8 mouse cellular contexts compared by ENCODE assay signal in the genomic region with DNA sequence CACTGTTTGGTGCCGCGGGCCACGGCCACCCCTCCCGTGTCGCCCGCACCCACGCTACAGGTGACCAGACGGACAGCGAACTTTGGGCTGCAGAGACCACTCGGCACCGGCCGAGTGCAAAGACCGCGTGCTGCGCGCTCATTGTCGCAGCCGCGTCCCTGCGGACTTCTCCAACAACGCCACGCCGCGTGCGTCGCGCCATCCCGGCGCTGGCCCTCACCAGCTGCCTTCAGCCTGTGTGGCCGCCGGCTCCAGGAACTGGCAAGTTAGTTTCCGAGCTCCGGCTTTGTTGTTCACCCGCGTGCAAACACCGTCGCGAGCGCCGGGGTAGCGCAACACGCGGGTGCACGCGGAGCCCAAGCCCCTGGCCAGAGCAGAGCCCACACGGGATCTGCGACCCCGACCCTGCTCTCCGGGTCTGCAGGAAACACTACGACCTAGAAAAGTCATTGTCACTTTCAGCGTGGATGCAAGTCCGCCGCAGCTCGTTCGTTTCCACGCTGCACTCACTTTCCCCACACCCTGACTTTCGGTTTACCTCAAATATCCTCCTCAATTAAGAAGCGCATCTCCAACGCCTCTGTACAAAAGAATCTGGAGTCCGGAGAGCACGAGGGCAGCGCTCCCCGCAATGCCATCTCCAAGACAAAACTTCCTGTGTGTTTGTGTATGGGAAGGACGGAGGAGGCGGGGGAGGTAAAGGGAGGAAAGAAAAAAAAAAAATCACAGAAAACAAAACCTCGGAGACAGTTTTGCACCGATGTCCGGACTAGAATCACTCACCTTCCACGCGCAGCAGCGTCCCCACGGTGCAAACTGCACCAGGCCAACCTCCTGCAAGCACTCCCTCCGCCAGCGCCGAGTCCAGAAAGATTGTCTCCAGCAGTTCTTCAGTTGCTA. TPM values are rescaled to one million over a fixed set of nuclear protein-coding genes. Genes with fewer than 3 reads are reported as not detected.
DNase-seq lines count a peak whose midpoint lies in the region; ATAC-seq and TF ChIP-seq lines count a peak whose summit lies in the region.

No protein-coding gene starts in this region.

- intact Hi-C loops in left cerebral cortex, postnatal 25 days (cut with DNase I) = loop anchor here (5.0 kb wide), 1 partner anchor 157 kb away; a partner anchor contains a TSS

- H3K4me1 ChIP-seq in forebrain, postnatal 0 days (ENCODE audit: insufficient read depth) = no peaks in the 10 kb centered on the region
- peaks cover 34% of the 10 kb centered on the region for H3K4me1 ChIP-seq in hindbrain, embryonic 10.5 days (replicated peaks)

- no peaks in the 10 kb centered on the region for H3K9me3 ChIP-seq in forebrain, postnatal 0 days (ENCODE audit: low read length)
- no peaks in the 10 kb centered on the region for H3K9me3 ChIP-seq in hindbrain, embryonic 10.5 days

- under 1% methylated on average over 72 of the region's 75 CpGs for WGBS in forebrain, postnatal 0 days
- WGBS in hindbrain, embryonic 10.5 days = under 1% methylated on average over 75 of the region's 75 CpGs

- TF ChIP-seq CTCF in forebrain, postnatal 0 days (IDR thresholded peaks at IDR 0.05; ENCODE audit: low read depth) = no peak

- H3K4me3 ChIP-seq in forebrain, postnatal 0 days (ENCODE audit: low read depth, low read length) = peak overlapping the region; percentile 85
- H3K4me3 ChIP-seq in hindbrain, embryonic 10.5 days = peak overlapping the region; percentile 98

- H3K27ac ChIP-seq in forebrain, postnatal 0 days (ENCODE audit: low read depth, low read length) = peak overlapping the region; percentile 71
- H3K27ac ChIP-seq in hindbrain, embryonic 10.5 days = peak overlapping the region; percentile 99

- H3K27me3 ChIP-seq in forebrain, postnatal 0 days (ENCODE audit: insufficient read depth, low read length) = no peaks in the 10 kb centered on the region
- H3K27me3 ChIP-seq in hindbrain, embryonic 10.5 days (ENCODE audit: insufficient read depth, poor library complexity, severe bottlenecking) = no peaks in the 10 kb centered on the region

- peak overlapping the region; percentile 75 for H3K9ac ChIP-seq in forebrain, postnatal 0 days

- DNase-seq in Muller cell, postnatal 12 days (ENCODE audit: inconsistent ontology term) = peak; percentile 52
- peak; percentile 34 for DNase-seq in cerebellum, adult 11-12 months
- peak; percentile 50 for DNase-seq in forebrain, postnatal 0 days
- DNase-seq in hindbrain, embryonic 10.5 days (ENCODE audit: low spot score) = peak; percentile 69
- DNase-seq in left cerebral cortex, postnatal 25 days (ENCODE audit: low spot score in 2 of 2) = peak; percentile 7 to 12
- peak; percentile 25 for DNase-seq in right cerebral cortex, postnatal 4 days
- DNase-seq in adipocyte (ENCODE audit: low spot score) = no peak

- peak; percentile 15 for ATAC-seq in forebrain, postnatal 0 days
- ATAC-seq in megakaryocyte progenitor cell, adult 5-6 weeks (replicated peaks; ENCODE audit: poor library complexity) = peak; percentile 22

- no peaks in the 10 kb centered on the region for H3K36me3 ChIP-seq in forebrain, postnatal 0 days (ENCODE audit: insufficient read depth)
- peaks cover 21% of the 10 kb centered on the region for H3K36me3 ChIP-seq in hindbrain, embryonic 10.5 days

- H3K4me2 ChIP-seq in forebrain, postnatal 0 days (ENCODE audit: low read depth) = peak overlapping the region; percentile 90

RNA-seq across cellular contexts. Expression of a gene that starts 0.5 kb away (rescaled TPM):
- 21.8 and 25.3 TPM in 2 replicates for total RNA-seq in forebrain, postnatal 0 days (2014; rRNA removed)
- 19.4 and 22.4 TPM in 2 replicates for polyA plus RNA-seq in forebrain, postnatal 0 days (2015; fragmentation: Nextera tagmentation; extraction: Ambion mirVana)
- 238 and 321 TPM in 2 replicates for polyA plus RNA-seq in hindbrain, embryonic 10.5 days (2016; fragmentation: Nextera tagmentation; extraction: Ambion mirVana)
- total RNA-seq in left cerebral cortex, postnatal 25 days (2021) = 1 to 10 TPM; 3.1 to 3.8 TPM
- 43.3 and 43.6 TPM in 2 replicates for total RNA-seq in megakaryocyte progenitor cell, adult 5-6 weeks (2015)
- 97.8 and 122 TPM in 2 replicates for total RNA-seq in megakaryocyte progenitor cell, adult 5-6 weeks (2017)

RNA-seq across cellular contexts. Expression of a gene that starts 49.7 kb away (rescaled TPM):
- 9.9 and 16.9 TPM in 2 replicates for total RNA-seq in forebrain, postnatal 0 days (2014; rRNA removed)
- 2.3 and 4.1 TPM in 2 replicates for polyA plus RNA-seq in forebrain, postnatal 0 days (2015; fragmentation: Nextera tagmentation; extraction: Ambion mirVana)
- 15.9 and 18.5 TPM in 2 replicates for polyA plus RNA-seq in hindbrain, embryonic 10.5 days (2016; fragmentation: Nextera tagmentation; extraction: Ambion mirVana)
- total RNA-seq in left cerebral cortex, postnatal 25 days (2021) = 1 to 10 TPM; 6.3 to 7.5 TPM
- 4.0 and 6.0 TPM in 2 replicates for total RNA-seq in megakaryocyte progenitor cell, adult 5-6 weeks (2015)
- total RNA-seq in megakaryocyte progenitor cell, adult 5-6 weeks (2017) = 4.9 and 8.8 TPM in 2 replicates
